Mouse (Mus musculus) heart, postnatal 14 days (tissue): ENCODE measurements around the gene Tsr1. TPM values are rescaled to one million over a fixed set of nuclear protein-coding genes. Genes with fewer than 3 reads are reported as not detected.

ENCODE experiments used
- DNase-seq, 2 experiments: peaks; one replicate each; pipeline ENCODE4 v3.0.0; 2021 to 2022
- intact Hi-C: fragments of 180-260 bp; cut with DNase I; formaldehyde crosslinking; loops from one replicate; pipeline ENCODE4 v1.15.1; 2025
- long read RNA-seq, 2 experiments: library from polyadenylated mRNA; stranded (forward); transcript quantifications; one replicate each; pipeline ENCODE4 v2.0.0; 2021
- total RNA-seq, 2 experiments: library from RNA; stranded (reverse); gene quantifications; 2 replicates each; pipeline ENCODE4 v1.2.3; 2021

Gene Tsr1
- 10 to 100 TPM; 13.5 to 14.2 TPM for total RNA-seq
- long read RNA-seq, experiment 1, transcript Tsr1-201 (15 exons, 3,389 nt), result major isoform, 11 of 12 reads
- long read RNA-seq, experiment 1, partial matches to known transcripts, result 1 of 12 reads
- long read RNA-seq, experiment 1, other reads (novel, unspliced or antisense), result 0 of 12 reads
- long read RNA-seq, experiment 2, transcript Tsr1-201 (15 exons, 3,389 nt), result major isoform, 8 of 12 reads
- long read RNA-seq, experiment 2, partial matches to known transcripts, result 2 of 12 reads
- long read RNA-seq, experiment 2, other reads (novel, unspliced or antisense), result 2 of 12 reads

DNA sequence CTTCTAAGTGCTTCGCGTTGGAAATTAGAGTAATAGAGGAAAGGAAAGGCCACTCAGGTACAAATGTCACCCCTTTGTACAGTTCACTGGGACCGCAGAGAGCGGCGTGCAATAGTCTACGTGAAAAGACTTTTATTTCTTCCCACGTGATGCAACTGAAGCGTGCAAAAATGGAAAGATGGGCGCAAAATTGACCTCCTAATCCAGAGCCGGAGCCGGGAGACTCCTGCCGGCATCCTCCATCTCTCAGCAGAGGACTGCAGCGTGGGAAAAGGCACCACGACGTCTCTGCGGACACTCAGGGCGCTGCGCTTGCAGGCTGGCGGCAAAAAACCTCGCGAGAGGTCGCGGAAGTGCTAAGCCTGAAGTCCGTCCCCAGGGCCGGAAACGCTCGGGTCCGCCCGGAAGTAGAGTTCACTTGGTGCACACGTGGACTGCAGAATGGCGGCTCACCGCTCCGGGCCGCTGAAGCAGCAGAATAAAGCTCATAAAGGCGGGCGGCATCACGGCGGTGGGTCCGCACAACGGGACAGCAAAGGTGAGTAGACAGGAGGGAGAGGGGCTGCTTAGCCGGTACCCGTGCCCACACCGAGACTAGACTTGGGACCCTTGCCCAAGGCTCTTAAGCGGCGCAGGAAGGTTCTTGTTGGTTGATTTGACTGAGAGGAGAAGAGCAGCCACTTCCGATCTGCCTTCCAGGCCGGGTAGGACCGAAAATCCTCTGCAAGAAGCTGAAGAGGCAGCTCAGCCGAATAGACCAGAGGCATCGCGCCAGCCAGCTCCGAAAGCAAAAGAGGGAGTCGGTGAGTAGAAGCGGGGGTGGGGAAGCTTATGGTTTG is at the start of gene Tsr1:
TSS of gene Tsr1 (plus strand) at position 394 of the 839 bp plus-strand sequence.
- intact Hi-C loops, result no loop called here
- peak; percentile 89 to 93 for DNase-seq

DNA sequence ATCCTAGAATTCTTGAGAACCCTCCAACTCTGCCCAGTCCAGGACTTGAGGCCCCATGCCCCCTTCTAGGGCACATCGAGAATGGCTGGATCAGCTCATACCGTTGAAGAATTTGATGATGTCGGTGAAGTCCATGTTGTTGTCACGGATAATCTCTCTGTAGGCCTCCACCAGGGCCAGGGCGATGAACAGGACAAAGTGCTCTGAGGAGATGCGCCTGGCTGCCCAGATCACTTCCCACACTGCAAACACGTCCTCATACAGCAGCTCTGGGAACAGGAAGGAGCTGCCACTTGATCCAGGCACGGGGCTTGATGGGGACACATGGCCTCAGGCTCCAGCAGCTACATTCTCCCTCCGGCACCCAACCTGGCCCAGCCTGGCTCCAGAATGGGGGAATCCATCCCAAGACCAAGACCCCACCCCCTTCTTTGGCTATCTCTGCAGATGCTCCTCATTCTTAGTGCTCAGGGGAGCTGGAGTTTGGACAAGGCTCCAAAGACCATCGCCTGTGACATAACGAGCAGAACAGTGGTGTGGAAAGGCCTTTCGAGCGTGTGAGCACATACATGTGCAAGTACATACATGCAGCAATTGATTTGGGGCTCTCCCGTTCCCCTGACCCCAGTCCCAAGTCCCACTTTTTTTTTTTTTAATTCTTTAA is 46.7 kb upstream of the Tsr1 start:
- intact Hi-C loops, result no loop called here
- DNase-seq, result no peak

DNA sequence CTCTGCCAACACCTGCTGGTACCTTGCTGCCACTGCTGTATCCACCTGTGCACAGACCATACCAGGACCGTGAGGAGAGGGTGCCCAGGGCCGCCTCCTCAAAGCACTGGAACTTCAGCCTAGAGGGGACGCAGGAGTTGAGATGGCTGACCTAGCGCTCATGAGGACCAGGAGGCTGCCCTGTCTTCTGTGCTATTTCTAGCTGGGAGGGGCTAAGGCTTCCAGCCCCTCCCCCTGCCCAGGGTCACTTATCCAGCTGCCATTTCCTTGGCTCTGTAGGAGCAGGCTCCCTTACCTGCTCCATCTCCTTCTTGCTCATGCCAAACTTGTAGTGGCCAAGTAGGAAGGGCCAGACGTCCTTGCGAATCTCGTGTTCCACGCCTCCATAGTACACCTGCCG is 40.1 kb upstream of the Tsr1 start:
- no peak for DNase-seq
- intact Hi-C loops, result no loop called here

DNA sequence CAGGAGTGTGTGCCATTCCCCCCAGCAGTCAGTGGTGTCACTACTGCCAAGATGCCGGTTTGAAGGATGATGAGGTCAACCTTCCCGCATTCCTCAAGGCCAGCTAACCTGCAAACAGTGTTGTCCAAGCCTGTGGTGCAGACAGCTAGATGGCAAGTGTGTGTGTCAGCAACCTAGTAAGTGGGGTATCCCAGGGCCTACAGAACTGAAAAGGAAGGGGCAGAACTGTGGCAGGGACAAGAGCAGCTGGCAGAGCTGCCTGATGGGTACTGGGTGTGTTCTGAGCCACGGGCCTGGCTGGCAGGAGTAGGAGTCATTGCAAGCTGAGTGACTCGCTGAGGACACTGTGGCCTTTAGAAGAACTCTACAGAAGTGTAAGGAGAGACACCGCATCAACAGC is 35.7 kb upstream of the Tsr1 start:
- no peak for DNase-seq
- intact Hi-C loops, result loop anchor here (10.0 kb wide), 1 partner anchor 303 kb away; the partner anchor contains the start of gene Hic1

DNA sequence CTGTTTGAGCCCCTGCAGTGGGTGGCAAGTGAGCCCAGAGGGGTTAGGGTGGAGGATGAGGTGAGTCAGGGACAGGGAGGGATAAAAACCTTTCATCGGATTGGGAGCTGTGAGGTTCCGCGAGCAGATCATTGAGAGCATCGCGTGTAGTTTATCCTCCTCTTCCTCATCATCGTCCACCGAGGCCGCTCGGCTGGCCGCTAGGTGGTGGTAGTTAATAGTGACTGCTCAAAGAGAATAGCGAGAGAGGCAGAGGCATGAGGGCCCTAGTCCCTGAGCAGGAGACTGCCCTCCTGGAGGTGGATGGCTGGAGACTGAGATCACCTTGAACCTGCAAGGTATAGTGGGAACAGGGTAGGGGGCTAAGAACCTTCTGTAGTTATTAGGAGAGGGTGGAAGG is 34.4 kb upstream of the Tsr1 start:
- peak; percentile 39 to 52 for DNase-seq
- intact Hi-C loops, result loop anchor here (10.0 kb wide), 1 partner anchor 301 kb away; the partner anchor contains the start of gene Hic1

DNA sequence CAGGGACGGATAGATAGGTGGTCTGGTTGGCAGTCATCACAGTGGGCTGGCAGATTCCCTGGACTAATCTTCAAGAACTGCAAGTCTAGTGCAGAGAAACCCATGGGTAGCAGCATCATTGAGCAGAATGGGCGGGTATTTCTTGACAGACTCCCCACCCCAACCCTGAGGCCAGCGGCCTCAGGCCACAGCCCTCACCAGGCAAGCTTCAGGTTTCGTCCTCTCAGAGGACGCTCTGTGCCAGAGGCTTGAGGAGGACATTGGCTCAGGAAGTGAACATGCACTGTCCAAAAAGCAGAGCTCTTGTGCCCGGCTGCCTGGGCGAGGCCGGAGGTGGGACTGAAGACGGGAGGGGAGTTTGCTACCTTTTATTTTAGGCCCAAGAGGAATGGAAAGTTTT is 33.5 kb upstream of the Tsr1 start:
- intact Hi-C loops, result loop anchor here (10.0 kb wide), 1 partner anchor 300 kb away; the partner anchor contains the start of gene Hic1
- no peak for DNase-seq

DNA sequence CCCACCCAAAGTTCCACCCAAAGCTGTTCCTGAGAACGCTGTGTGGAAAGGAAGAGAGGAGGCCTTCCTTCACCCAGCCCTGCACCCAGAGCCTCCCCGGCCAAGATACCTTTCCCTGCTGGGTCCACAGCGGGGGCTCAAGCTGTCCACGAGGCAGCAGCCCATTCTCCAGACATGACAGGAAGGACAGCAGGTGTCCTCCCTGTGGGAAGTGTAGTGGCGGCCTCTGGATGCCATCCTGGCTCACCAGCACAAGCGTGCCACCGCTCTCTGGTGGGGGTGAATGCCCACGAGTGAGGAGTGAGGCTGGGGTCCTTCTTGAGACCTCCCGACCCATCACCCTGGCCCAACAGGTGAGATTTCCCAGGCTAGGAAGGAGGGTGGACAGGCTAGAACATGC is 32.6 kb upstream of the Tsr1 start:
- no peak for DNase-seq
- intact Hi-C loops, result loop anchor here (10.0 kb wide), 1 partner anchor 300 kb away; the partner anchor contains the start of gene Hic1

DNA sequence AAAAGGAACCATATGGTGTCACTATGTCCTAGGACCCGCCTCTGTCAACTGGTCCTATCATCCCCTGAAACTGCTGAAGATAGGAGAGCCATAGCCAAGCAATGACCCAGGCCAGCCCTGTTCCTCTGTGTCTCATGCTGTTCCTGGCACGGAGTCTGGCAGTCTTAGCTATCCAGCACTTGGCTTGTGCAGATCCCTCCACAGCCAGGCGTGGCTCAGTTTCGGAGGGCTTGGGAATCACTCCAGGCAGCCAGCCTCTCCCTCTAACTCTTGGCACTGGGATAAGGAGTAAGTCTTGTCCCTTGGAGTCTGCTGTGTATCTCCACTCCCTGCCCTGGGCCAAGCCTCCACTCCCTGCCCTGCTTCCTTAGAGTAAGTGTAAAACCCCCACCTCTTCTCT is 31.2 kb upstream of the Tsr1 start:
- intact Hi-C loops, result loop anchor here (10.0 kb wide), 1 partner anchor 298 kb away; the partner anchor contains the start of gene Hic1
- peak; percentile 83 to 84 for DNase-seq

DNA sequence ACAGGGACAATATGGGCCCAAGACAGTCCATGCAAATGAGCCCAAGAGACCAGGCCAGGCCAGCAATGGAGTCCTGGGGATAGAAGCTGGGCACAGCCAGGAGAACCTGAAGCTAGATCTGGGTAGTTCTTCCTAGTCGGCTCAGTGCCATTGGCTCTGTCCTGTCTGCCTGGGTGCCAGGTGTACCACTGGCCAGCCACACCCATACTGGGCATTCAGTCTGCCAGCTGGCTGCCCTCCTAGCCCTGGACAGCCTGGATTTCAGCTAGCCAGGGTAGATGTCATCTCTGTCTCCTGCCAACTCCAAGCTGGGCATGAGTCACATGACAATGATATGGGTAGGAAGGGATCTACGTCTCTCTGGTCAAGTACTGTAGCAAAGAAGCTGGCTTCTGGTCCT is 30.7 kb upstream of the Tsr1 start:
- intact Hi-C loops, result loop anchor here (10.0 kb wide), 1 partner anchor 298 kb away; the partner anchor contains the start of gene Hic1
- peak; percentile 72 to 86 for DNase-seq

DNA sequence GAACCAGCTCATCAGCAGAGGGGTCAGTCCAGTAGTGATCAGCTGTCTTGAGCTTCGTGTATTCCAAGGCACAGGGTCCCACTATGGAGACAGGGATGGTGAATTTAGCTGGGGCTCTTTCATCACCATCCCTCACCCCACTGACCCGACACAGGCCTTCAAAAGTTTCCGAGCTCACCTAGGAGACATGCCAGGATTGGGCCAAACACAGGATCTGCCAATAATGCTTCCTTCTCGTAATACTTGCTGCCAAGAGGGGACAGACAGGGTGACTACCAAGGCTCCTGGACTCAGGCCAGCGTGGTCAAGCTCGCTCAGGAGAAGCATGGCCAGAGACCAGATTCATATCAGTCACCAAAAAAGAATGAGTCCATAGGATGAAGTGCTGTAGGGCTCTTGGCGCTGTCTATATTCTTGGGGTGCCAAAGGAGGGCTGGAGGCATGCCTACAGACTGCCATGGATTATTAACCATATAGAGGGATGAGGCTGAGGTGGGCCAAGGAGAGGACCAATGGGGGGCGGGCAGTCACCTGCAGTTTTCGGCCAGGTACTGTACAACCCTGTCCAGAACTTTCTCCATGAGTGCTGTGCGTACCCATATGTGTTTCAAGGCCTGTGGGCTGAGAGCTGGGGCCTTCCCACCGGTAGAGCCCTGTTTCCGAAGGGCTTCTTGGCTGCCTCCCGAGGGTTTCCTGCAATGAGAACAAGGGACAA is 29.7 kb upstream of the Tsr1 start:
- DNase-seq, result no peak

DNA sequence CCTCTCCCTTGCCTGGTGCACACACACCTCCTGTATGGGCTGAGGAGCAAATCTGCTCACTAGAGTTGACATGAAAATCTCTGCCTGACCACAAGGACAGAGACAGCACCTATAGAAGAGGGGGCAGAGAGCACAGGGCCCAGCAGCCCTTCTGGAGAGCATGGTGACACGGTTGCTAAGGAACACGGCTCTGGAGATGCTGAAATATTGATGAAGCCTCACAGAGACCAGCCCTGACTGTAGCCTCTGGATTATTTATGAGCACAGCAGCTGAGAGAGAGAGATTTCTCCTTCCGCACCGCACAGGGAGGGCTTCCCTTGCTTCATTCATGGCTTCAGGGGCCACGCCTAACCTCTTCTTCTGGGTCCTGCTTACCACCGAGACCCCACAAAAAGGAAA is 28.3 kb upstream of the Tsr1 start:
- intact Hi-C loops, result loop anchor here (10.0 kb wide), 1 partner anchor 295 kb away; the partner anchor contains the start of gene Hic1

More for the DNA sequence above, 29.7 kb upstream of the Tsr1 start:
- intact Hi-C loops, result loop anchor here (10.0 kb wide), 1 partner anchor 297 kb away; the partner anchor contains the start of gene Hic1

DNA sequence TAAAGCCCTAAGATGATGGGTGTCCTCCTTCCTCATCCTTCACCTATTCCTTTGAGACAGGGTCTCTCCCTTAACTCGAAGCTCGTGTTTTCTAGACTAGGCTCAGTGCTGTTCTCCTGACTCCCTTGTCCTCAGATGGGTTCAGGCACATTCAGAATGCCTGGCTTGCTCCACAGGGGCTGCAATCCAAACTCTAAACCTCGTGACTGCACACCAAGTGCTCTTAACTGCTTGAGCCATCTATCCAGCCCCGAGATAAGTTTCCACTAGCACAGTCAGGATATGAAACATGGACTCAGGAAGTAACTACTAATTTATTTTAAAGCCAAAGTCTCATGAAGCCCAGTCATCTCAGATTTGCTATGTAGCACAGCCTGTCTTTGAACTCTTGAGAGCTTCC is 27.3 kb upstream of the Tsr1 start:
- intact Hi-C loops, result no loop called here
- DNase-seq, result no peak

More for the DNA sequence above, 28.3 kb upstream of the Tsr1 start:
- DNase-seq, result no peak

DNA sequence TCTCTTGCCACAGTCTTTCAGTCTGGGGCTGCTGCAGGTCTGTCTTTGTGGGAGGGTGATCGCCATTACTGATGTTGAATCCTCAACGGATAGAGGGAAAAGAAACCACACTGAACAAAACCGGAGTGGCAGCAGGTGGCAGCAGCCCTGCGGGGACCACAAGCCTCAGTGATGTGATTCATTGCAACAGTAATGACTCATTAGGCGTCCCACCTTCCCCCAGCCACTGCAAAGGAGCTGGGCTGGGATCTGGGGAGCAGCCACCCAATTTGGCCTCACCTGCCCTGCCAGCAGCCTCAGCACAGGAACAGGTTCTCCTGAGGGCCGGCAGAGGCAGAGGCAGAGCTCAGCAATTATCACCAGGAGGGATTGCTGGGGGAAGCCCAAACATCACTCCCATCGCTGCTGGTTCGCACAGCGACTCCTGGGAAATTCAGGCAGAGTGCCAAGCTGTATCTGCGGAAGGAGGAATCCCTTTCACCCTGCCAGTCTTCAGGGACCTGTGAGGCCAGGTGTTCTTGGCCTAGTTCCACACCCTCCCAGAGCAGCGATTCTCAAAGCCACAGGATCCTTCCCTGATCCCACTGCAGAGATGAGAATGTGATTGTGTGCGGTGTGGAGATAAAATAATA is 26.8 kb upstream of the Tsr1 start:
- intact Hi-C loops, result no loop called here
- DNase-seq, result peak in 1 of 2 experiments; percentile 35

DNA sequence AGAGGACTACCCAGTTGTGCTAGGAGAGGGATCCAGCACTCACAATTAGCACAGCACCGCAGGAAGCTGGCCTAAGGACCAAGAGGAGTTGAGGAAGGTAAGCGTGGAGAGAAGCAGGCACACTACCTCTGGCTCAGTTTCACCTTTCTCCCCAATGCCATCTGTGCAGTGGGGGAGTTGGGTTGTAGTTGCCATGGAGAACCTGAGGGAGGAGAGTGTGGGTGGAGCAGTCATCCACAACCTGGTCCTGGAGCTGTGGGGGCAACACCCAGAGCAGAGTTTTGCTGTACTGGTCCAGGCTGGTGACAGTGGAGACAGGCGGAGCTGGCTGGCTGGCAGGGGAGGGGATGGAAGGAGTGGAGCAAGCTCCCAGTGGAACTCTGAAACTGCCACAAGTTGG is 23.2 kb upstream of the Tsr1 start:
- no peak for DNase-seq
- intact Hi-C loops, result no loop called here

DNA sequence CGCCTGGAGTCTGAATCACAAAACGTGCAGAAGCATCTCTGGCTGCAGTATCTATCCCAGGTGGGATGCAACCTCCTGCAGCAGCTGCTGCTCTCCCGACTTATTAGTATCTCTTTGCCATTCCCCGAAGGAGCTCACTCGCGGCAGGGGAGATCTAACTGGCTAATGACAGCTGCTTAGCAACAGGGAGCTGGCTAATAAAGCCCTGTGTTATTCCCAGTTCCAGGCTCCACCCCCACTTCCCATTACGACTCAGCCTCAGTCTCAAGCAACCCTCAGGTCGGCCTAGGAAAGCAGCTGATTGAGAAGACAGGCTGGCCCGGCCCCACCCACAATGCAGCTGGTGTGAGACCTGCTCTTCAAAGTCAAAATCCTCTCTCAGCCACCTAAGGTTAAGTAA is 21.1 kb upstream of the Tsr1 start:
- intact Hi-C loops, result no loop called here
- peak; percentile 47 to 58 for DNase-seq

DNA sequence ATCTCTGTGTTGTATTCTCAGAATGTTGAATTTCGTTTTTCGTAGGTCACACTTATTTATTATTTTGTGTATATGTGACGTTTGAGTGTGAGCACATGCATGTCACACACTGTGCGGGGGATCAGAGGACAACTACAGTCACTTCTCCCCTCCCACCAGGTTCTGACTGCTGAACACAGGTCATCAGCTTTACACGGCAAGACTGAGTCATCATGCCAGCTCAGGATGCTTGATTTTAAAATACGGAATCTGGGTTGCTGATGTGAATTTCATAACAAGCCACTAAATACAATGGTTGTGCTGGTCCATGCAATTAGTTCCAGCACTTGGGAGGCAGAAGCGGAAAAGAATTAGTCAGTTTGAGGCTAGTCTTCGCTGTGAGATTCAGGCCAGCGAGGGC is 16.9 kb upstream of the Tsr1 start:
- intact Hi-C loops, result no loop called here
- DNase-seq, result no peak

DNA sequence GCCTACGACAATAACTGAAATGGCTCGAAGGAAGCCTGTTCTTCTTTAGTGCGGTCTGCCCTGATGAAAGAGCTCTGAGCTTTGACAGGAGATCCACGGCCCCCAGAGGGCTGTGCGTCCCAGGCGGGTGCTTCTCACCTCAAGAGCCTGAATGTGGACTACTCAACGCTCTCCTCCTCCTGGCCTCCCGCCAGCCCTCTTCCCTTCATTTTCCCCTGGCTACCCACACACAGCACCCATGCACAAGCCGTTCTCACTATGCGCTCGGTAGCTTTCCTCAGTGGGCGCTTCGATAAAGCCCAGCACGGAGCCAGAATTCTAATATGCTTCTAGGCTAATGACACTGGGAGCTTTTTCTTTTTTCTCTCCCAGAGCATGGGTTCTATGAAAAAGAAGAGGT is 15.9 kb upstream of the Tsr1 start:
- no peak for DNase-seq
- intact Hi-C loops, result no loop called here

DNA sequence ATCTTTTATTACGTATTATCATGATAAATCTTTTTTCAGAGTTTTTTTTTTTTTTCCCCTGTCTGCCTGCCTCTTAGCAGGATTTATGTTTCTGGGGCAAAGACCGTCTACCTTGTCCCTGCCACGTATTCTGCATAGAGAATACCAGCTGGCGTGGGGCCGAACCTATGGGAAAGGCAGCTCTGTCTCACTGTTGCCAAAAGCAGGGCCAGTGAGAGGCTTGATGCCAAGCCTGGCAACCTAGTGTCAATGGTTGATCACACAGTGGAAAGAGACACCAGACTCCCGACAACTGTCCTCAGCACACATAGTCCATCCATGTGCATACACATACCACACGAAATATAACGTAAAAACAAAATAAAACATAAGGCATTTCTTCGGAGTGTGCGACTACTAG is 14.8 kb upstream of the Tsr1 start:
- DNase-seq, result no peak
- intact Hi-C loops, result no loop called here

DNA sequence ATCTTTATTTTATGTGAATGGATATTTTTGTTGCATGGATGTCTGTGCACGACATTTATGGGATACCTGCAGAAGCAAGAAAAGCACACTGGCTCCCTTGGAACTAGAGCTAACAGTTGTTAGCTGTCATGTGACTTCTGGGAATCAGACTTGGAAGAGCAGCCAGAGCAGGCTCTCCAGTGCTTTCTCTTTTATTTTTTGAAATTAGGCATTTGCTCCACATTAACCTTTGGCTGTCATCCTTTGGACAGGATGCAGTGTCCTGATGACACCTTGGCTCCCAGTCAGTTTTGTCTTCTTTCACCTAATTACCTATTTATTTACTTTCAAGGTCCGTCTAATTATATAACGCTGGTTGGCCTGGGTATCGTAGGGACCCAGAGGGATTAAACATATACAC is 3.3 kb upstream of the Tsr1 start:
- DNase-seq, result no peak
- intact Hi-C loops, result no loop called here
